Mouse (Mus musculus): ENCODE results near the gene Sh3rf3. TPM values are rescaled to one million over a fixed set of nuclear protein-coding genes. Genes with fewer than 3 reads are reported as not detected.
A peak's percentile ranks its signal among the peaks of the same experiment; 100 is the strongest.

The Sh3rf3 gene
- 0.03 and 0.05 TPM in 2 replicates for polyA plus RNA-seq (2015; fragmentation: Nextera tagmentation; extraction: Ambion mirVana)

GRCm38 (mm10) chr10:58813081-58813800 is at the start of gene Sh3rf3:
Gene Sh3rf3, plus strand, starts transcription at chr10:58813359.
- WGBS (ENCODE audit: insufficient replicate concordance): under 1% methylated on average over 79 of the region's 79 CpGs
- Histone ChIP-seq H3K4me1 (replicated peaks) (peaks cover 12% of the 10 kb centered on the region; the same call in 1 of the 2 replicates), H3K27ac (replicated peaks) (no peak within 1 kb of the TSS), H3K9me3 (replicated peaks) (no peaks in the 10 kb centered on the region), H3K4me2 (peak within 1 kb of the TSS; percentile 63), H3K9ac (no peak within 1 kb of the TSS), H3K36me3 (replicated peaks) (no peaks in the 10 kb centered on the region), H3K4me3 (replicated peaks) (peak within 1 kb of the TSS; percentile 38), H3K27me3 (peaks cover 49% of the 10 kb centered on the region)
- no peak for ATAC-seq (ENCODE audit: insufficient read depth)

GRCm38 (mm10) chr10:58788486-58789274 is 24.5 kb upstream of the Sh3rf3 start:
- no peak overlapping the region for H3K9ac ChIP-seq
- no peaks in the 10 kb centered on the region for H3K4me1 ChIP-seq (replicated peaks)
- H3K27ac ChIP-seq (replicated peaks): no peak overlapping the region
- no peak overlapping the region for H3K4me3 ChIP-seq (replicated peaks)
- H3K9me3 ChIP-seq (replicated peaks): no peaks in the 10 kb centered on the region
- H3K36me3 ChIP-seq (replicated peaks): no peaks in the 10 kb centered on the region
- no peak overlapping the region for H3K4me2 ChIP-seq
- no peaks in the 10 kb centered on the region for H3K27me3 ChIP-seq
- 60% methylated on average over 8 of the region's 8 CpGs for WGBS (ENCODE audit: insufficient replicate concordance)
- ATAC-seq (ENCODE audit: insufficient read depth): no peak

- no peaks in the 10 kb centered on the region for H3K27me3 ChIP-seq
- H3K4me3 ChIP-seq (replicated peaks): no peak overlapping the region
- ATAC-seq (ENCODE audit: insufficient read depth): no peak
- no peak overlapping the region for H3K4me2 ChIP-seq
- WGBS (ENCODE audit: insufficient replicate concordance): 57% methylated on average over 8 of the region's 8 CpGs
- H3K9ac ChIP-seq: no peak overlapping the region
- H3K27ac ChIP-seq (replicated peaks): no peak overlapping the region
- H3K4me1 ChIP-seq (replicated peaks): no peaks in the 10 kb centered on the region
- H3K36me3 ChIP-seq (replicated peaks): no peaks in the 10 kb centered on the region
- H3K9me3 ChIP-seq (replicated peaks): no peaks in the 10 kb centered on the region
Measured at GRCm38 (mm10) chr10:58797555-58797954, 15.6 kb upstream of the Sh3rf3 start.

GRCm38 (mm10) chr10:58798156-58798555 is 15.0 kb upstream of the Sh3rf3 start:
- Histone ChIP-seq H3K27me3 (no peaks in the 10 kb centered on the region), H3K36me3 (replicated peaks) (no peaks in the 10 kb centered on the region), H3K4me2 (no peak overlapping the region), H3K27ac (replicated peaks) (no peak overlapping the region), H3K4me3 (replicated peaks) (no peak overlapping the region), H3K4me1 (replicated peaks) (no peaks in the 10 kb centered on the region), H3K9me3 (replicated peaks) (no peaks in the 10 kb centered on the region), H3K9ac (no peak overlapping the region)
- no peak for ATAC-seq (ENCODE audit: insufficient read depth)
- 71% methylated on average over 3 of the region's 3 CpGs for WGBS (ENCODE audit: insufficient replicate concordance)

GRCm38 (mm10) chr10:58800996-58801433 is 12.1 kb upstream of the Sh3rf3 start:
- H3K4me2 ChIP-seq: no peak overlapping the region
- WGBS (ENCODE audit: insufficient replicate concordance): 71% methylated on average over 21 of the region's 21 CpGs
- H3K9ac ChIP-seq: no peak overlapping the region
- no peaks in the 10 kb centered on the region for H3K27me3 ChIP-seq
- no peaks in the 10 kb centered on the region for H3K36me3 ChIP-seq (replicated peaks)
- H3K27ac ChIP-seq (replicated peaks): no peak overlapping the region
- no peak overlapping the region for H3K4me3 ChIP-seq (replicated peaks)
- no peaks in the 10 kb centered on the region for H3K4me1 ChIP-seq (replicated peaks)
- ATAC-seq (ENCODE audit: insufficient read depth): no peak
- no peaks in the 10 kb centered on the region for H3K9me3 ChIP-seq (replicated peaks)

GRCm38 (mm10) chr10:58802391-58802790 is 10.8 kb upstream of the Sh3rf3 start:
- ATAC-seq (ENCODE audit: insufficient read depth): no peak
- Histone ChIP-seq H3K27ac (replicated peaks) (no peak overlapping the region), H3K4me3 (replicated peaks) (no peak overlapping the region), H3K9ac (no peak overlapping the region), H3K27me3 (no peaks in the 10 kb centered on the region), H3K9me3 (replicated peaks) (no peaks in the 10 kb centered on the region), H3K4me2 (no peak overlapping the region), H3K4me1 (replicated peaks) (no peaks in the 10 kb centered on the region), H3K36me3 (replicated peaks) (no peaks in the 10 kb centered on the region)
- WGBS (ENCODE audit: insufficient replicate concordance): 64% methylated on average over 1 of the region's 1 CpGs

- no peak overlapping the region for H3K4me2 ChIP-seq
- WGBS (ENCODE audit: insufficient replicate concordance): 39% methylated on average over 3 of the region's 3 CpGs
- 0 out of 2 replicates have a peak, but pooled peaks cover 6% of the 10 kb centered on the region for H3K4me1 ChIP-seq (replicated peaks)
- H3K9ac ChIP-seq: no peak overlapping the region
- H3K4me3 ChIP-seq (replicated peaks): no peak overlapping the region
- H3K27ac ChIP-seq (replicated peaks): no peak overlapping the region
- H3K27me3 ChIP-seq: peaks cover 24% of the 10 kb centered on the region
- no peaks in the 10 kb centered on the region for H3K9me3 ChIP-seq (replicated peaks)
- no peak for ATAC-seq (ENCODE audit: insufficient read depth)
- no peaks in the 10 kb centered on the region for H3K36me3 ChIP-seq (replicated peaks)
Measured at GRCm38 (mm10) chr10:58807956-58808355, 5.2 kb upstream of the Sh3rf3 start.

GRCm38 (mm10) chr10:58810181-58810580 is 3.0 kb upstream of the Sh3rf3 start:
- WGBS (ENCODE audit: insufficient replicate concordance): 45% methylated on average over 5 of the region's 5 CpGs

GRCm38 (mm10) chr10:58812210-58813080 is 714 bp upstream of the Sh3rf3 start:
- H3K4me1 ChIP-seq (replicated peaks): peaks cover 12% of the 10 kb centered on the region; the same call in 1 of the 2 replicates
- H3K27ac ChIP-seq (replicated peaks): no peak overlapping the region
- H3K9ac ChIP-seq: no peak overlapping the region
- no peaks in the 10 kb centered on the region for H3K9me3 ChIP-seq (replicated peaks)
- under 1% methylated on average over 63 of the region's 63 CpGs for WGBS (ENCODE audit: insufficient replicate concordance)
- ATAC-seq (ENCODE audit: insufficient read depth): no peak
- H3K27me3 ChIP-seq: peaks cover 49% of the 10 kb centered on the region
- peak overlapping the region; percentile 63 for H3K4me2 ChIP-seq
- peak overlapping the region; percentile 38 for H3K4me3 ChIP-seq (replicated peaks)
- H3K36me3 ChIP-seq (replicated peaks): no peaks in the 10 kb centered on the region

More at GRCm38 (mm10) chr10:58810181-58810580, 3.0 kb upstream of the Sh3rf3 start:
- no peak for ATAC-seq (ENCODE audit: insufficient read depth)
- H3K27me3 ChIP-seq: peaks cover 44% of the 10 kb centered on the region
- H3K36me3 ChIP-seq (replicated peaks): no peaks in the 10 kb centered on the region
- H3K9ac ChIP-seq: no peak overlapping the region
- no peak overlapping the region for H3K27ac ChIP-seq (replicated peaks)
- peaks cover 12% of the 10 kb centered on the region; the same call in 1 of the 2 replicates for H3K4me1 ChIP-seq (replicated peaks)
- no peak overlapping the region for H3K4me2 ChIP-seq
- no peaks in the 10 kb centered on the region for H3K9me3 ChIP-seq (replicated peaks)
- no peak overlapping the region for H3K4me3 ChIP-seq (replicated peaks)

GRCm38 (mm10) chr10:58813801-58814191 is 637 bp downstream of the Sh3rf3 start:
- Histone ChIP-seq H3K27me3 (peaks cover 49% of the 10 kb centered on the region), H3K9me3 (replicated peaks) (no peaks in the 10 kb centered on the region), H3K9ac (no peak overlapping the region), H3K4me3 (replicated peaks) (no peak overlapping the region; the same call in 1 of the 2 replicates), H3K27ac (replicated peaks) (no peak overlapping the region), H3K36me3 (replicated peaks) (no peaks in the 10 kb centered on the region), H3K4me2 (peak overlapping the region; percentile 63), H3K4me1 (replicated peaks) (peaks cover 12% of the 10 kb centered on the region; the same call in 1 of the 2 replicates)
- WGBS (ENCODE audit: insufficient replicate concordance): 2% methylated on average over 35 of the region's 35 CpGs
- no peak for ATAC-seq (ENCODE audit: insufficient read depth)

Measured in liver, embryonic 15.5 days (tissue).